Mouse (Mus musculus) adrenal gland, postnatal 25 days (tissue): Measurements from ENCODE around the gene Sla2. TPM values are rescaled to one million over a fixed set of nuclear protein-coding genes. Genes with fewer than 3 reads are reported as not detected.
A peak's percentile ranks its signal among the peaks of the same experiment; 100 is the strongest.
"Not testable (repeated sequence)": the region's sequence is repeated elsewhere in the genome, so short reads cannot be mapped to it uniquely, and the experiment has no call there.

ENCODE experiments used
- DNase-seq: peaks from one replicate; pipeline ENCODE4 v3.0.0; 2021; ENCODE audit warnings: mixed read lengths
- total RNA-seq: library from RNA; stranded (reverse); gene quantifications from 2 replicates; pipeline ENCODE4 v1.2.3, GENCODE M21; 2021

The Sla2 gene
- total RNA-seq, 1 experiment from 2014 or later = not detected

DNA sequence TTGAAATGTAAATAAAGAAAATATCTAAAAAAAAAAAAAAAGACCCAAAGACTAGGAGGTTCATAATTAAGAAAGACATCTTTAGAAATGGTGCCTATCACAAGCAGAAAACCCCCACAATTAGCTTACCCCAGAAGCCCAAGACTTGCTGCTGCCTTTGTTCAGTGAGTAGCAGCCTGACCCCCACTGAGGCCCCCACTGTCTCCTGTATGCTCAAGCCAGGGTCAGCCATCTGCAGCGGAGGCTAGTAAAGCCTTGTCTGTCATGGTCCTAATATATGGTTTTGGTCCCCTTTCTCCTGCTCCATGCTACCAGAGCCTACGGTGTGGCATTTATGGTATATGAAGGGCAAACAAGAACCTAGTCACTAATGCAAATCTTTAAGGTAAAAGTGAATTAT, 14.4 kb upstream of the Sla2 start:
- no peak for DNase-seq

DNA sequence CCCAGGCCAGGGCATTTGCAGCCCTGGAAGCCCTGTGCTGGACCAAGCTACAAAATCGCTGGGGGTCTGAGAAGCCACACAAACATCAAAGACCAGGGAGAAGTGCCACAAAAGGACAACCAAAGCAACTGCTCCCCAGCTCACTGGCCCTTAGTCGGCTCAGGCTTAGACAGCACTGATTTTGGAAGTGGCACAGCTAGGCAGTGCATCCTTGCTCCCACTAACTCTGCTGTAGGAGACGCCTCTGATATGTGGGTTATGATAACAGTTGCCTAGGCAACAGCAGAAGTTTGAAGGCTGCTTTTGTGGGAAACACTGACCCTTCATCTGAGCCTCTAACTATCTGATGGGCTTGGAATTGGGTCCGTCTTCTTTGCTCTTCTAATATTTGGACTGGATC, 12.2 kb upstream of the Sla2 start:
- no peak for DNase-seq

GRCm38 (mm10) chr2:156898374-156898773, 11.4 kb upstream of the Sla2 start:
- no peak for DNase-seq

- DNase-seq = no peak
These were observed 10.0 kb upstream of the Sla2 start for GRCm38 (mm10) chr2:156897034-156897433.

DNA sequence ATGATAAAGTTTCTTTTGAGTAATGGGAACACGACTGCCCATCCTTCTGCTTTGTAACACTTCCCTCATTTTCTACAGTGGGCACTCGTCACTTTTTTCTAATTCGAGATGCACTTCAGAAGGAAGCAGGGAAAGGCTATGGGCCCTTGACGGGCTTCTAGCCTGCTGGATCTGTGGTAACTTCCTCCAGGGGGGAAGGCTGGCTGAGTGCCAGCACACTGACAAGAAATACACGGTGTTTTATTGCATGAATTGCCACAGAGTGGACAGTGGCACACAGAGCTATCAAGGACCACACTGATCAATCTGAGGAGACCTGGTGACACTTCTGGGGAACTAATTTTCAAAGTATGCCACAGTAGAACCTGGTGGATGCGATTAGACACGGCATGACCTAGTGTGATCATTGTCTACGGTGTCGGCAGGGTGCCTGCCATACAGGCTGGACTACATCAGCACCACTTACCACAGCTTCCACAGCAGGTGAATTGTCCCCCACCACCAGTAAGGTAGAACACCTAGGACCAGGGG, 9.5 kb upstream of the Sla2 start:
- DNase-seq = no peak

DNA sequence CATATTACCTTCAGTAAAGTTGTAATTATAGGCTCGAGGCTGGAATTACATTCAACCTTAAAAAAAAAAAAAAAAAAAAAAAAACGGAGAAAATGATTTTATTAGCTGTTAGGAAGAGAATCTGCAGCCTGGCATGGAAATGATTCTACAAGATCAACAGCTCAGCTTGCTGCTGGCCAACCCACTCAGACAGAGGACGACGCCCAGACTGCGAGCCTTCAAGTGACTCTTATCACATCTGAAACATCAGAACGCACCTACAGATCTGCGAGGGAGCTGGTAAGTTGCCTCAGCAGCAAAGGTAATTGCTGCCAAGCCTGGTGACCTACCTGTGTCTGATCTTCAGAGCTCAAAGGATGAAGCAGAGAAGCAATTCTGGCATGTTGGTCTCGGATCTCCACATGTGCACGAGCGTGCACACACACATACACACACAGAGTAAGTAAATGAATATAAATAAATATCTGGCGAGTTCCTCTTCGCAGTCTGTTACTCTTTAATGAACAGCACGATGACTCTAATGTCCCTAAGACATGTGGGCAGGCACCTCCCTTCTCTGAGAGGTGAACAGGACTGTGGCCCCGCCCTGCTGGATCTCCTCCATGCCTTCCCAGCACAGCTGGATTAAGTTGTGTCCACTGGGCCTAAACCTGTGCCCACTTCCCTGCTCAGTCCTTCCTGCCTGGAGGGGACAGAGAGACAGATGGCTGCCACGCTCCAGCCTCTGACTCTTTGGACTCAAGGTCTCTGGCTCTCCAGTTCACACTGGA, 7.7 kb upstream of the Sla2 start:
- no peak for DNase-seq

DNA sequence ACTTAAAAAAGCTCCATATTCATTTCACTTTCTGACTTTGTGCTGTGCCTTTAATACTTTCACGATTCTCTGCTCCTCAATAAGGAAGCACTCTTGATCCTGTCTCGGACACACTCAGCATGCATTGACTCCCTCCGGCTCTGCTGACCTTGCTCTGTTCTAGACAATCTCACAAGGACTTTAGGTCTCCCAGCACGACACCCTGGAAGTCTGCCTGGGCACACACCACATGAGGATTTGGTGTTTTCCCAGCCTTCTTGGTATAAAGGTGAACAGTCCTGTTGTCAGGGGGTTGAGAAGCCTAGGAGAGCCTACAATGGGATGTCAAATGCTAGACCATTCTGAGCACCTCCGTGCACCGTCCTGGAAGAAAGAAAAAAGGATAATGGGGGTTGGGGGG, 5.8 kb upstream of the Sla2 start:
- DNase-seq = peak; percentile 15

DNA sequence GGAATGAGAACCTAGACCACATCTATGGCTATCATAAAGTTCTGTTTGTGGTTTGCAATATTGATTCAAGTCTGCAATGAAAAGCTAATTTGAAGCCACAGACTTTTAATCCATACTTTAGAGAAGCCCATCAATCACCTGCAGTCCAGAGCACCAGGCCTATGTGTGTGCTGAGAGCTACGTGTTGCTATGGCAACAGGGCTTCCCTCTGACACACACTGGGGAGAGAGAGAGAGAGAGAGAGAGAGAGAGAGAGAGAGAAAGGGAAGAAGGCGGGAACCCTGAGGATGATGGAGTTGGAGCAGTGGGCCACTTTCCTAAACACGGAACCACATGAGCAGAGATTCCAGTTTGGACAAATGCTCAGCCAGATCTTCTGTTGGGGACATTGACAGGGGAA, 5.2 kb upstream of the Sla2 start:
- no peak for DNase-seq

- DNase-seq = no peak
These were observed 1.5 kb upstream of the Sla2 start for GRCm38 (mm10) chr2:156888490-156888889.

- no peak for DNase-seq
These were observed 834 bp downstream of the Sla2 start for GRCm38 (mm10) chr2:156886084-156886631.

DNA sequence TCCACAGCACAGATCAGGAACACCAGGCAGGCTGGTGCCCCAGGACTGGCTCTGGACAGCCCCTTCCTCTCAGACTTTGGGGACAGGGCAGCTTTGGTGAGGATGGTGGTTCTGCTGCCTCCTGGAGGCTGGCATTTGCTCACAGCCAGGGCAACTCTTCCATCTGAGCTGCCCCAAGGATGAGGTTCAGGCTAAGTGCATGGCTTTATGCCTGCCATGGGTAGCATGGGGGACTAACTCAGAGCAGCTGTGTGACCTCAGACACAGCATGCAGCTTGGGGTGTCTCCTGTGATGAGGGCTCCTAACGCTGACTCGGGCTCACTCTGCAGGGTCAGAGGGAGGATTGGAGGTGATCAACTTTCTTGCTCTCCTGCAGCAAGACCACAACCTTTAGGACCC, 1.3 kb downstream of the Sla2 start:
- DNase-seq = not testable (repeated sequence)

GRCm38 (mm10) chr2:156884396-156885211, 2.4 kb downstream of the Sla2 start:
- DNase-seq = no peak

- DNase-seq = no peak
These were observed 4.5 kb downstream of the Sla2 start for GRCm38 (mm10) chr2:156882431-156883001.

DNA sequence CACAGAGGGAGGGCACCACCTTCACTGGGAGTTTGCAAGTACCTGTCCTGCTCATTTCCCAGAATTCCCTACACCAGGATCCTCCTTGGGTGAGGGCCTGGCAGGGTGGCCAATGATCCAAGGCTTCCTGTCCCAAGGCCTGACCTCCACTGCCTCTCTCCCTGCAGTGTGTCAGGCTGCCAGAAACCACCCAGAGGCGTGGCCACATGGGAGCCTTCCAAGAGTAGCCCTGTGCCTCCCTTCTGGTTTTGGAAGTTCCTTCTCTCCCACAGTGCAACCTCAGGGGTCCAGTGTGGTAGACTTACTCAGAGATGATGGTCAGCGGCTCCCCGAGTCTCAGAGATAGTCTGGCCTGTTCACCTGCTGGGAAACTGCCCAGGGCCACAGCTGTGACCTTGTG, 7.5 kb downstream of the Sla2 start:
- DNase-seq = peak; percentile 40

GRCm38 (mm10) chr2:156877726-156878125, 9.3 kb downstream of the Sla2 start:
- peak; percentile 15 for DNase-seq

GRCm38 (mm10) chr2:156874760-156875510, 12.1 kb downstream of the Sla2 start:
- DNase-seq = no peak

DNA sequence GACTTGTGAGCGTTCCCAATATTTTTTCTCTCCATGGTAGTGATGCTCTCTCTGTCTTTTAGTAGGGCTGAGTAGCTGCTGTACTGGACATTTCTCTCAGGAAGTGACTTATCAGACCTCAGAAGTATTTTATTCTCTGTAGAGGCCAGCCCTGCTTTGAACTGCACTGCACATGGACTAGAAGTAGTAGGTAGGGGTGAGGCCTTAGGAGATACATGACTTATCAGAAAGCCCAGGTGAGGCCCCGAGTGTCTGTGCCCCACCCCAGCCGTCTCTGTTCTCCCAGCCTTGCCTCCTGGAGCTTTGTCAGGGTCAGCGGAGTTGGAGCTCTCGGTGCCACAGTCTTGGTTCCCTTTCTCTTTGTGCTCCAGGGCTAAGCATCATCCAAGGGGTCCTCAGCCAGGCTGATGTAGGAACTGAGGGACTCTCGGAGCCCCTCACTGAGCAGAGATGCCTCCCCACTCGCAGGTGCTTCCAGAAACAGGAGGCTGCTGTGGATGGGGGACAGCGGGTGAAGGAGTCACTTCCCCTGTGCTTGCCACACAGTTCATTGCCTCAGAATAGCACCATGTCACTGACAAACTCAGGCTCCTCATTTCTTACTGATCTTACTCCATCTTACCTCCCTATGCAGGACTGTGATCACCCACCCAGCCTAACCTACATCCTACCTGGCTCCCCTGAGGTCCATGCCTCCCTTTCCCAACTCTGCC, 12.8 kb downstream of the Sla2 start:
- DNase-seq = no peak

DNA sequence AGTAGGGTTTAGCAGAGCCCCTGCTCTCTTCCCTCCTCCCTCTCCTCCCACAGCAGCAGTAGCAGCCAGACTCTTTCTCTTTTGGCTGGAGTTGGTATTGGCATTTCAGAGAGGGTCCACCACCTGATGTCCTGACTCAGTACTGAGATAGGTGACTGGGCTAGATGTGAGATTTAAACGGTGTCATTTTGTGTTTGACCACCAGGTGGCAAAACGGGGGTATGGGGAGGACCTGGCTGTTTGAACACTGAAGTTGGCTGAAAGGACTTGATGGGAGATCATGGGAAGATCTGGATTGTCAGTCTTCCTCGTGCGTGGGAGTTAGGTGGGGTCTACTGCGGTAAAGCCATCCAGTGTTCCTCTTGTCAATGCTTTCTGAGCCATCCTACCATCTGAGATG, 13.4 kb downstream of the Sla2 start:
- DNase-seq = peak; percentile 22

DNA sequence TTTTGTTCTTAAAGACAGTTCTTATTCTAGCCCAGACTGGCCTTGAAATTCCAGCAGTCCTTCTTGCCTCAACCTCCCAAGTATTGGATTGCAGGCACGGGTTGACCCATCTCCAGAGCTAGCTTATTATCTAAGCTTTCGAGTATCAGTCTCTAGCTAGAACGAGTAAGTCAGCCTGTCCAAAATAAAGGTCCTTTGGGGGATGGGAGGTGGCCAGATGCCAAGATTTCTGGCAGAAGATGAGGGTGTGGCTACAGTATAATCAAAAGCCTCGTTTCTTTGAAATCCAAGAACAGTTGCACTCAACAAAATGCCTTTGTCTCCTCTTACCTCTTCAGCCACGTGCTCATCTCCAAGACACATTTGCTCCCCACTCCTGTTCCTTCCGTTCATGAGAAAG, 16.5 kb downstream of the Sla2 start:
- DNase-seq = peak; percentile 69

DNA sequence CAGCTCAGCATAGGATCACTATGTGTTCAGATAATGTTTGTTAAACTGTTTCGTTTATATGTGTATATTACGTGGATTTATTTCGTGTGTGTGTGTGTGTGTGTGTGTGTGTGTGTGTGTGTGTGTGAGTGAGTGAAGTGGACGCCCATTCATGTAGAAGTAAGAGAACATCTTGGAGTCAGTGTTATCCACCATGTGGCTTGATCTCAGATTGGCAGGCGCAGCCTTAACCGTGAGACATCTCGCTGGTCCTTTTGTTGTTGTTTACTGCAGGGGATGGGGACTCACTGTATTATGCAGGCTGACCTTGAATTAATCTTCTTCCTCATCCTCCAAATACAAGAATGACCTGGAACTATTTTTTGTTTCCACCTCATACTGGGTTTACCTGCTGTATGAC, 17.4 kb downstream of the Sla2 start:
- DNase-seq = no peak

DNA sequence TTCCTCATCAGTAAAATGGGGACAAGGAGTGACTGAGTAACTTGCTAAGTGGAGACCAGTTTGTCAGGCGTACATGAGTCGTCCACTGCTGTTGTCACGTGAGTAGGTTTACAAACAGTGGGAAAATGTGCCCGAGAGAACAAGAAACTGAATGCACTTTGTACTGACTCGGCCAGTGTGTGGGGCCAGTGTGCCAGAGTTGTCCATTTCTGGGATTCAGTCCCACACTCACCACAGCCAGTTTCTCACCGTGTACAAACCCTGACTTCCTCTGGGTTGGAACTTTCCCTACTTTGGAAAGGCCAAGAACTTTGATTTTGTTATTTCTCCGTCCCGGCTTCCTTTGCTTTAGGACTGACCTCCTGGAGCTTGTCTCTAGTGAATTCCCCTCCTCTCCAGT, 18.0 kb downstream of the Sla2 start:
- DNase-seq = peak; percentile 17
